Mouse (Mus musculus) left cerebral cortex, postnatal 10 days (tissue): Measurements from ENCODE around the gene Gm10260. TPM values are rescaled to one million over a fixed set of nuclear protein-coding genes. Genes with fewer than 3 reads are reported as not detected.
A peak's percentile ranks its signal among the peaks of the same experiment; 100 is the strongest.

ENCODE experiments used
- DNase-seq, 2 experiments: peaks; one replicate each; pipeline ENCODE4 v3.0.0; 2021 to 2022; ENCODE audit warnings: low spot score in 2 of 2, mixed read lengths in 1 of 2; ENCODE audit errors: extremely low spot score in 1 of 2
- intact Hi-C: fragments of 180-260 bp; cut with DNase I; formaldehyde crosslinking; loops from one replicate; pipeline ENCODE4 v1.15.1; 2025
- total RNA-seq, 2 experiments: library from RNA; stranded (reverse); gene quantifications; 2 replicates each; pipeline ENCODE4 v1.2.3; 2021

Gm10260 gene
- total RNA-seq = 100 to 1,000 TPM; 113 to 120 TPM

DNA sequence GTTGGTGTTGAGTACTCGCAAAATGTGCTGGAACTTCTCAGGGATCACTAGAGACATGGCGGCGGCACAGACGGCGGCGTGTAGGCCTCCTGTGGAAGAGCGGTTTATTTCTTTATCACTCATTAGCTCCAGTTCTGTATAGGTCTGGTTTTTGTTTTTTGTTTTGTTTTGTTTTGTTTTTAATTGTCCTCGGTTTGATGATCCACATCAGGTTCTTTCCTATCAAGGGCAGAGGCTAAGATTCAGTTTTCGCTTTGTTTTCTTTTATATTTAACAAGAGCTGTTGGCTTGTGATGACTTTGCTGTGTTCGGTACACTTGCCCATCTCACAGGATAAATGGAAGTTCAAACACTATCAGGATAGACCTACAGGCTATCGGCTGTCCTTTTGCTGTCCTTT, at the start of gene Gm10260:
Gm10260 (minus strand) TSS at position 101 of the 400 bp plus-strand sequence.
- intact Hi-C loops = no loop called here
- no peak for DNase-seq

- no peak for DNase-seq
- intact Hi-C loops = no loop called here
These were observed 49.4 kb upstream of the Gm10260 start for GRCm38 (mm10) chr13:97809828-97810227.

DNA sequence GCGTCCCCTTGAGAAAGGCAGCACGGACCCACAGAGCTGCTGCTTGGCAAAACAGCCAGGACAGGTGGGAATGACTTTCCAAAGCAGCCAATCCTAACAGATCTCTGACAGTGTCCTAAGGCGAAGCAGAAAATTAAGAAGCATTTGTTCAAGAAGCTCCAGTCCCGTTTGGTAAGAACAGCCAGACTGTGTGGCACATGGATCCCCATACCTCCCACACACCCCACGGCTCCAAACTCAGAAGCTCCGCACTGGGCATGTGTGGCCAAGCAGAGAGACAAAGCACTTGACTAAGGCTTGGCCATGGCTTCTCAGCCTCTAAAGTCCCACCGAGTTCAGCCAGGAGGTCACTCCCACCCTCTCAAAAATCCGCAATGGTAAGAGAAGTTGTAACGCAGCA, 45.5 kb upstream of the Gm10260 start:
- no peak for DNase-seq
- intact Hi-C loops = no loop called here

- intact Hi-C loops = no loop called here
- no peak for DNase-seq
These were observed 42.0 kb upstream of the Gm10260 start for GRCm38 (mm10) chr13:97802386-97802785.

- no peak for DNase-seq
- intact Hi-C loops = no loop called here
These were observed 37.0 kb upstream of the Gm10260 start for GRCm38 (mm10) chr13:97797462-97797861.

GRCm38 (mm10) chr13:97794780-97795179, 34.3 kb upstream of the Gm10260 start:
- DNase-seq = no peak
- intact Hi-C loops = no loop called here

DNA sequence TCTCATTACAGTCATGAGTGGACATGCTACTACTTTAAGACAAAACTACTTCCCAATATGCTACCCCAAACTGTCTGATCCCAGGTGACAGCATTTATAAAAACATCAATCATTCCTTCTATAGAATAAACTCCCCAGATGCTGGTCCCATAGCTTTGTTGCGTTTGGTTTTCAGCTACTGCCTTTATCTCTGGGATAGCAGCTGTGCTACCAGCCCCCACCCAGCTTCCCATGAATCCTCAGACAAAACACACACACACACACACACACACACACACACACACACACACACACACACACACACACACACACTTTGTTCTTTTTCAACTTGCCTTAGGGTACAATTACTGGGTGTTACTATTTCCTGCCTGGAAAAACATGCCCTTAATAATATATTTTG, 33.5 kb upstream of the Gm10260 start:
- no peak for DNase-seq
- intact Hi-C loops = no loop called here

DNA sequence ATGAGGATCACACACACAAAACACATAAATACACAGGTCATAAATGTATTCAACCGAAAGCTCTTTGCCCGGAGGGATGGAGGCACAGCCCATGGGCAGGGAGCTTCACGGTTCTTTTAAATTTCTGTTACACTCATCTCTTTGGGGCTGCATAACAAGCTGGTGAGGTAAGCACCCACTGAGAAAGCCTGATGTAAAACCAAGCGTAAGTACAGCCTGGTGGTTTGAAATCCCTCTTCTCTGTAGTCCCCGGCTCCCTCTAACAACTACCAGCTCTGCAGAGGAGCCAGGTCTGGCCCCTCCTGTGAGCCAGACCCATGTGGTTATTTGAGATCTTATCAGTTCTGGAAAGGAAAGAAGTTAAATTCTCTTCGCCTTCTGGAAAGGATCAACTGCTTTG, 31.2 kb upstream of the Gm10260 start:
- no peak for DNase-seq

GRCm38 (mm10) chr13:97789782-97790450, 29.5 kb upstream of the Gm10260 start:
- DNase-seq = no peak
- intact Hi-C loops = no loop called here

More for the DNA sequence above, 31.2 kb upstream of the Gm10260 start:
- intact Hi-C loops = no loop called here

- intact Hi-C loops = no loop called here
- no peak for DNase-seq
These were observed 24.9 kb upstream of the Gm10260 start for GRCm38 (mm10) chr13:97785167-97785835.

- DNase-seq = no peak
- intact Hi-C loops = no loop called here
These were observed 23.2 kb upstream of the Gm10260 start for GRCm38 (mm10) chr13:97783423-97784143.

DNA sequence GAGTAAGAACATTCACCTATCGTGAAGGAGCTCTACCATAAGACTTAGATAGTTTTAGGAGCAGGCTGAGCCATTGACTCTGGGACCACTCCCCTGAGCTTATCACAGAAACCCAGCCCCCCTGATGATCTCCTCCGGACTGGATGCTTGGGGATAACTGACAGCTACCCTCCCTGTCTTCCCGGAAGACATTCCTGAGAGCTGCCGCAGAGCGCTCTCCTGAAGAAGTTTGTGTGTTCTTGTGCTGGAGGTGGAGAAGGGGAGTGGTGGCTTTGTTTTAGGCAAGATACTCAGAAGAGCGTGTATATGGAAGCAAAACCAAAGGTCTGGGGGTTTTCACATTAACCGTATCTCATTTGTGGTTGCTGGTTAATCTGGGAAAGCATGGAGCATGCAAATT, 21.6 kb upstream of the Gm10260 start:
- DNase-seq = no peak
- intact Hi-C loops = no loop called here

GRCm38 (mm10) chr13:97781637-97782036, 21.2 kb upstream of the Gm10260 start:
- DNase-seq = no peak
- intact Hi-C loops = no loop called here

DNA sequence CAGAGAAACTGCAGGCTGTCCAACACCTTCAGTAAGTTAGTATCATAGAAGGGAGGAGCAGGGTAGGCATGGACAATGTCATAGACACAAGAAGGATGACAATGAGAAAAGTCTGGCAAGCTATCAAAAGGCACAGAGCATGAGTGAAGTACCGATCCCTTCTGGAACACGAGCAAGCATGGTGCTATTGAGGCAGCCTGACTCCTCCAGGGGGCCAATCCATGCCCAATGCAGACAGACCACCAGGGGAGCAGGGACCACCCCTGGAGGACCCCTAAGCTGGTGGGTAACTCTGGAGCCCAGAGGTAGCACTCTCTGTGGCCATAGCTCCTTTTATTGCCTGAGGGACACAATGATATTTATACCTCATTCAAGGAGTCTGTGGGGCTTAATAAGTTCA, 20.1 kb upstream of the Gm10260 start:
- DNase-seq = no peak
- intact Hi-C loops = no loop called here

DNA sequence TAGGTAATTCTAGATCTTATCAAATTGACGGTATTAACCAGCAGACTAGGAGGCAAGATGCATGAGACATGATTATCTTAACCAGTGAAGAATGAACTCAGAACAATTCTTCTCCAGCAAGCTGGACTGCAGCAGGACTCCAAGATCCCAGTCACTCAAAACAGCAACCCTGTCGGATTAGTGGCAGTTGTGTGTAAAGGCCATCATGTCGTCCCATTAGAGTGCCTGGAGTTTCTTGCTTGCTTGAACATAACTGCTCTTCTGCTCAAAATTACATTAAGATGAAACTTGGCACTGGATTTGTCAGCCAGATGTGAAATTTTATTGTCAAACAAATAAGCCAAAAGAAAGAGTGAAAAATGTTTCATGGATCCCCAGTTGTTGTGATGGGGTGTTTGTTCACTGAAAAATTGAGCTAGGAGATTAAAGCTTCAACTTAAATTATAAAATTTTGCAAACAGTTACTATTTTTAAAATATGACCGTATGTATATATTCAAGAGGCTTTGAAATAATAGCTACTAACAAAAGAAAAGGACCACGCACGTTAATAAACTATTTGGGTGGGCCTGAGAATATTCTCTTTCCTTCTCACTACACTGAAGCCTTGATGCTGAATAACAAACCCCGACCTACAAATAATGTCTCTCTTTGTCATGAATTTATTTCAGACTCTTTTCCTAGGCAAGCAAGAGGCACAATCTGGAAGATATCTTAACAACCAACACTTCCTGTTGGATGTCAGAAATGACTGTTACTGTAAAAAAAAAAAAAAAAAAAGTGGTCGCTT, 19.4 kb upstream of the Gm10260 start:
- no peak for DNase-seq
- intact Hi-C loops = no loop called here

DNA sequence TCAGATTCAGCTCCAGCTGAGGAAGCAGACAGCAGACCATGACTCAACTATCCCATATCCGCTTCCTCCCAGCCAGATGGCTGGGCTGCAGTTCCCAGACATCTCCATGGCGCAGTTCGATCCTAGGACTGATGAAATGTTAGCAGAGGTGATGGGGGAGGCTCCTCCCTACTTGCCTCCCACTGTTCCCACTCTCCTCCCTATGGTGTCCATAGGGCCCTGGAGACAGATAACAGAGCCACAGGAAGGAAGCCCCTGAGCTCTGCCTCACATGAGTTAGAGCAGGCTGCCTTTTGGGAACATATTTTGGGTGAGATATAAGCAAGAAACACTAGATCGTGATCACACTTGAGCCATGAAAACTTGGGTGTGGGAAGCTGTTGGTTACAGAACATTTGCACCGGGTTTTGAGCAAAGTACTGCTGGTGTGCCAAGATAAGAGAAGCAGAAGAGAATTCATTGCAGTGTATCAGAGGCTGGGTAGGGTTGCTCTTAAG, 18.3 kb upstream of the Gm10260 start:
- no peak for DNase-seq
- intact Hi-C loops = no loop called here

- DNase-seq = no peak
- intact Hi-C loops = no loop called here
These were observed 17.2 kb upstream of the Gm10260 start for GRCm38 (mm10) chr13:97777667-97778066.

DNA sequence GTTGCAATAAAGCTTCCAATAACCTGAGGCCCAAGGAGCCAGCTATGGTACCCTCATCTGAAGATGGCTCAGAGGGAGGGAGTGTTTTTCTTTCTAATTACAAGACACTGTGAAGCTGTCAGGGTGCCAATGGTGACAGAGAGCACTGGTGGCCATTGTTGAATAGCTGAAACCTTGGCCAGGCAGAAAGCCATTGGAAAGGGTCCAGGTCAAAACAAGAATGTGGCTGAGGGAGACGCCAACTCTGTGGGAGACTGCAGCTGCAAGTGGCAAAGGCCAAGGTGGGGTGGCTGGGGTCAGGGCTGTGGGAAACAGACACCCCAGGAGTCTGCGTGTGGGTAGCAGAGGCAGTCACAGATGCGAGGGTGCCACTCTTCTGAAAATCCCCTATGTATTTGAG, 16.3 kb upstream of the Gm10260 start:
- intact Hi-C loops = no loop called here
- DNase-seq = peak; percentile 27 to 77

DNA sequence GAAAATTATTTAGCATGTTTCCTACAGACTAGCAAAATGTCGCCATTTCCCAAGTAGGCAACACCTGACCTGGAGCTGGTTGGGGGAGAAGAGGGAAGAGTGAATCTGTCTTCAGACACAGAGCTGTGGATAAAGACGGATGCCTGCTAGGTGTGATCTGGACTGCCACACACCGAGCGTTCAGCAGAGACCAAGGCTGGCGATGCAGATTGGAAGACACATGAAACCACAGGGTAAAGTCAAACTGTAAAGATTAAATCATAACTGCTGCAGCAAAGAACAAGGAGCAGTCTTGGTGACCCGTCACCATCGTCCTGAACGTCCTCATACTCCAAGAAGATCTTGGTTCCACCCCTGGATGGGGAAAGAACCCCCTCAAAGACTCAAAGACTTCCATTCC, 15.5 kb upstream of the Gm10260 start:
- intact Hi-C loops = no loop called here
- DNase-seq = no peak
